Mouse (Mus musculus): ENCODE data around the gene Mcl1. TPM values are rescaled to one million over a fixed set of nuclear protein-coding genes. Genes with fewer than 3 reads are reported as not detected.

Mcl1 gene
- polyA plus RNA-seq, 1 experiment from 2014 or later = 52.2 TPM

DNA sequence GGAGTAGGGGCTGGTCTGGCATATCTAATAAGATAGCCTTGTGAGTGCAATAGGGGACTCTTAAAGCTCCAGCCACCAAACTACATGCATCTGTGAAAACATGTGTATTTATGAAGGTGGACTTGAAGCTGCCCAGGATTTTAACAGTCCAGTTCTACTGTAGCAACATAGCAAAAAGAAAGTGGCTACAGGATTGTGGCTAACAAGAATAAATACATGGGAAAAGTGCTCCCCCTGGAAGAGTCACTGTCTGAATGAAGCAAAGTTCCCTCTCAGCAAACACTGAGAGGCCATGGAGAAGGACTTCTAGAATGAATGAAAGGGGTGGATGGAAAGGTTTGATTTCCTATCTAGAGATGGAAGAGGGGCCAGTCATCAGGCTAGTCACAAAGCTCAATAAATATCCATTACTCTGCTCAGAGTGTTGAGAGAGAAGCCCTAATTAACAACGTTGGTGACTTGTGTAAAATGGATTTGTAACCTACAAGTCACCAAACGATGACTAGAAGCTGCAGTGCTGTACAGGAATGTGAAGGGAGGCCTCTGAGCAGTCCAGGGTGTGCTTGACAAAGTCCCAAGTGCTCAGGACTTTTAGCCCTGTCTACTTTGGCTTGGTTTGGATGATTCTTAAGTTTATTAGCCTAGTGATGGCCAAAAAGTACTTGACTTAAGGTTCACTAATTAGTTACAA, 2.3 kb downstream of the Mcl1 start:
- H3K4me3 ChIP-seq (ENCODE audit: low read depth, low read length) = peak overlapping the region; percentile 97
- no peak for DNase-seq (ENCODE audit: low spot score)
- 27% methylated on average over 2 of the region's 2 CpGs for WGBS
- ATAC-seq (replicated peaks; ENCODE audit: low FRiP score) = no peak
- peaks cover 56% of the 10 kb centered on the region for H3K4me1 ChIP-seq (replicated peaks; ENCODE audit: control insufficient read depth, insufficient read depth, low read length)
- no peaks in the 10 kb centered on the region for H3K27me3 ChIP-seq (replicated peaks; ENCODE audit: control insufficient read depth, insufficient read depth, low read length)
- H3K4me2 ChIP-seq = peak overlapping the region; percentile 88
- peak overlapping the region; percentile 93; the same call in 1 of the 2 replicates for H3K27ac ChIP-seq (ENCODE audit: low read depth, low read length)
- H3K9me3 ChIP-seq (ENCODE audit: control insufficient read depth, low read length) = no peaks in the 10 kb centered on the region
- peaks cover 33% of the 10 kb centered on the region for H3K36me3 ChIP-seq (ENCODE audit: control insufficient read depth, insufficient read depth, low read length)
- peak overlapping the region; percentile 100 for H3K9ac ChIP-seq (ENCODE audit: low read depth, low read length)

DNA sequence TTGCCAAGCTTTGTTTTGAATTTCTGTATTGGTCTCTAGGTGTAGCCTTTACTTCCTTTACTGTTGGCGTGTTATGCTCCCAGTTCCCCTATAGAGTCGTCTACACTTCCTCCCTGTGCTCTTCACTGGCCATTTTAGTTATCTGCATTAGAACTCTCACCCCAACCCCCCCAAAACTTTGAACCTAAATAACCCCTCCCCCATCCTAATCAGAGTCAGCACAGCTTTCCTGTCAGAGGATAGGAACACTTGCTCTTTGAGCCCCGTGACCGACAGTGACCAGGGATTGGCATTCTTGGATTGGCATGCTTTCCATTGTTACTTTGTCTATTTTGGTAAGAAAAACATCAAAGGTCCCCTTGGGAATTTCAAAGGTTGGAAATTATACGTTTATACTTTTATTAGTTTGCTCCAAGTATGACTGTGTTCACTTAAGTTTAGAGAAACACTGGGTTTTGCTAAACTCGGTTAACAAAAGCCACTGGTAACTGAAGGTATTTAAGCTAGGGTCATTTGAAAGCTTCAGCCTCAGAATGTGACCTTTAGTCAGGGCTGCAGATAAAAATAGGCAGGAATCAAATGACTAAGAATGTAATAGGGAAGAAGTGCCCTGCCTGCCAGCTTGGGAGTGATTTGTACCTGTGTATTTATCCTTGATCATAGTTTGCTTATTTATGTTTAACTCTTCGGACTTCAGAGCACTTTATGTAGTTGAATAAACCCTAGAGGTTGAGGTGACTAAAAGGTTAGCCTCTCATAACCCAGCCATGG, 3.5 kb downstream of the Mcl1 start:
- Histone ChIP-seq H3K4me1 (replicated peaks; ENCODE audit: control insufficient read depth, insufficient read depth, low read length) (peaks cover 68% of the 10 kb centered on the region), H3K27me3 (replicated peaks; ENCODE audit: control insufficient read depth, insufficient read depth, low read length) (no peaks in the 10 kb centered on the region), H3K27ac (ENCODE audit: low read depth, low read length) (peak overlapping the region; percentile 6), H3K4me2 (peak overlapping the region; percentile 88), H3K36me3 (ENCODE audit: control insufficient read depth, insufficient read depth, low read length) (peaks cover 33% of the 10 kb centered on the region), H3K9ac (ENCODE audit: low read depth, low read length) (no peak overlapping the region), H3K4me3 (ENCODE audit: low read depth, low read length) (peak overlapping the region; percentile 22), H3K9me3 (ENCODE audit: control insufficient read depth, low read length) (no peaks in the 10 kb centered on the region)
- no peak for DNase-seq (ENCODE audit: low spot score)
- no peak for ATAC-seq (replicated peaks; ENCODE audit: low FRiP score)
- 26% methylated on average over 7 of the region's 7 CpGs for WGBS

DNA sequence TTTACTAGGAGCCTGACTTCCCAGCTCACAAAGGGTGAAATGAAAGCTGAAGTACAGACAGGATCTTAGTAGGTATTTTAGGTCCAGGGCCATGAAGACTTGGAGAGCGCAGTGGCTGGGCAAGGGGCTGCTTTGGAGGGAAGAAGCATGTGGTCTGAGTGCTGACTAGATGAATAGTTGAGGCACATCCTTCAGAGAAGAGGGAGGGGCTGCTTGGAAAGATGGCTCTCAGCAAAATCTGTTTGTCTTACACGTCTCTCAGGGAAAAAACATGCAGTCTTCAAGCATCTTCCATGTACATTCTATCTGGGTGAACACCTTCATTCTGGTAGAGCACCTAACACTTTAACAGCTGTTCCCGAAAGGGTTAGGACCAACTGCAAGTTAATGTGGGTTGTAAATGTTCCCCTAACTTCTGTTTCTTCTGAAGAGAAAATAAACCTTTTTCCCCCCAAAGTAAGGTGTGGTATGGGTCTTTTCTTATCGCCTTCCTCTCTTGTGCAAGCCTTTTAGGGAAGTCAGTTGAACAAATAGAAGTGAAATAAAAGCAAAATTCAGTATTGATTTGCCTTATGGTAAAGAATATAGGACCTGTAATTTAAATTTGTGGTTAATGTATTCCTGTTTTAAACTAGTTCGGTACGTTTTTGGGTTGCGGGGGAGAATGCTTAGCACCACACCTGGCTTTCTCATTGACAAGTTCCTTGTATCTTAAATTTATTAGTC, 4.3 kb downstream of the Mcl1 start:
- no peak for DNase-seq (ENCODE audit: low spot score)
- peaks cover 33% of the 10 kb centered on the region for H3K36me3 ChIP-seq (ENCODE audit: control insufficient read depth, insufficient read depth, low read length)
- no peak for ATAC-seq (replicated peaks; ENCODE audit: low FRiP score)
- peak overlapping the region; percentile 88 for H3K4me2 ChIP-seq
- no peaks in the 10 kb centered on the region for H3K27me3 ChIP-seq (replicated peaks; ENCODE audit: control insufficient read depth, insufficient read depth, low read length)
- peak overlapping the region; percentile 6 for H3K27ac ChIP-seq (ENCODE audit: low read depth, low read length)
- peaks cover 72% of the 10 kb centered on the region for H3K4me1 ChIP-seq (replicated peaks; ENCODE audit: control insufficient read depth, insufficient read depth, low read length)
- H3K9ac ChIP-seq (ENCODE audit: low read depth, low read length) = no peak overlapping the region
- H3K9me3 ChIP-seq (ENCODE audit: control insufficient read depth, low read length) = no peaks in the 10 kb centered on the region
- WGBS = 74% methylated on average over 7 of the region's 7 CpGs
- H3K4me3 ChIP-seq (ENCODE audit: low read depth, low read length) = peak overlapping the region; percentile 22; the same call in 1 of the 2 replicates

DNA sequence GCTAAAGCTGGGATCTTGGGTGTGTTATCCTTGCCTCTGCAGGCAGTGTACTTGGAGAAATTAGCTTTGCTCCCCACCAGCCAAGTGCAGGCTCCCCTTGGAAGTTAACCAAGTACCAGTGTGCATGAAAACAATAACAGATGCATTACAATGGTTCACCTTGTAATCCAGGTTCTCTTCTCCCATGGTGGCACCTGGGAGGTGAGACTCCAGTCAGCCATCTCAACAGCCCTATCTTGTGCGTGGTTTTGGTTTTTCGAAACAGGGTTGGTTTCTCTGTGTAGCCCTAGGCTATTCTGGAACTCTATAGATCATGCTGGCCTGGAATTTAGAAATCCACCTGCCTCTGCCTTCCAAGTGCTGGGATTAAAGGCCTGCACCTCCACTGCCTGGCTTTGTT, 4.9 kb downstream of the Mcl1 start:
- Histone ChIP-seq H3K27ac (ENCODE audit: low read depth, low read length) (0 out of 2 replicates have a peak overlapping the region, but pooled peaks have one; percentile 22), H3K4me1 (replicated peaks; ENCODE audit: control insufficient read depth, insufficient read depth, low read length) (peaks cover 78% of the 10 kb centered on the region), H3K9ac (ENCODE audit: low read depth, low read length) (no peak overlapping the region), H3K27me3 (replicated peaks; ENCODE audit: control insufficient read depth, insufficient read depth, low read length) (no peaks in the 10 kb centered on the region), H3K4me2 (peak overlapping the region; percentile 22), H3K4me3 (ENCODE audit: low read depth, low read length) (no peak overlapping the region), H3K36me3 (ENCODE audit: control insufficient read depth, insufficient read depth, low read length) (peaks cover 34% of the 10 kb centered on the region), H3K9me3 (ENCODE audit: control insufficient read depth, low read length) (no peaks in the 10 kb centered on the region)
- WGBS = 84% methylated on average over 2 of the region's 2 CpGs
- DNase-seq (ENCODE audit: low spot score) (no peak), ATAC-seq (replicated peaks; ENCODE audit: low FRiP score) (no peak)

DNA sequence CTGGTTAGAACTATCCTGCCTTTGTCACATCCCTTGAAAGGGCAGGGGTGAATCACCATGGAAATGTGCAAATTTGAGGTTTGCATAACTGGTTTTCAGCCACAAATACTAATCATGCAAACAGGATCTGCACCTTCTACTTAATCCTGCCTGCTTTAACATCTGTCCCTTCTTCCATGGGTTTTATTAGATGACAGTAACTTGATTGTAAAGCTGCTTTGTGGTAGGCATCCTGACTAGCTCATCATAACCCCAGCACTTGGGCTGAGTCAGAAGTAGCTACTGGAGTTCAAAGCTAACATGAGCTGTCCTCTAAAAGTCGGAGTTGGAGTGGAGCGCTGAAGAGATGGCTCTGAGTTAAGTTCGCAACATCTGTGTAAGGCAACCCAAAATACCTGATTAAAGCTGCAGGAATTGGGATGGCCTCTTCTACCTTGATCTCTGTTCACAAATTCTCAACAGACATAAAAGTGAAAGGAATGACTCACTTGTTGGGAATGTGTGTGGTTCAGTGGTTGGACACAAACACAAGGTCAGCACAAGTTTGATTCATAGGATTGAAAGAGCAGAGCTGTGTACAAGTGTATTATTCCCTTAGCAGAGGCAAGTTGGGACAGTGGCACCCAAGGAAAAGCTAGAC, 5.5 kb downstream of the Mcl1 start:
- Histone ChIP-seq H3K4me2 (peak overlapping the region; percentile 22), H3K4me3 (ENCODE audit: low read depth, low read length) (no peak overlapping the region), H3K9me3 (ENCODE audit: control insufficient read depth, low read length) (no peaks in the 10 kb centered on the region), H3K27ac (ENCODE audit: low read depth, low read length) (peak overlapping the region; percentile 22; the same call in 1 of the 2 replicates), H3K27me3 (replicated peaks; ENCODE audit: control insufficient read depth, insufficient read depth, low read length) (no peaks in the 10 kb centered on the region), H3K36me3 (ENCODE audit: control insufficient read depth, insufficient read depth, low read length) (peaks cover 36% of the 10 kb centered on the region), H3K4me1 (replicated peaks; ENCODE audit: control insufficient read depth, insufficient read depth, low read length) (peaks cover 80% of the 10 kb centered on the region), H3K9ac (ENCODE audit: low read depth, low read length) (no peak overlapping the region)
- no peak for DNase-seq (ENCODE audit: low spot score)
- WGBS = 83% methylated on average over 3 of the region's 3 CpGs
- ATAC-seq (replicated peaks; ENCODE audit: low FRiP score) = no peak

DNA sequence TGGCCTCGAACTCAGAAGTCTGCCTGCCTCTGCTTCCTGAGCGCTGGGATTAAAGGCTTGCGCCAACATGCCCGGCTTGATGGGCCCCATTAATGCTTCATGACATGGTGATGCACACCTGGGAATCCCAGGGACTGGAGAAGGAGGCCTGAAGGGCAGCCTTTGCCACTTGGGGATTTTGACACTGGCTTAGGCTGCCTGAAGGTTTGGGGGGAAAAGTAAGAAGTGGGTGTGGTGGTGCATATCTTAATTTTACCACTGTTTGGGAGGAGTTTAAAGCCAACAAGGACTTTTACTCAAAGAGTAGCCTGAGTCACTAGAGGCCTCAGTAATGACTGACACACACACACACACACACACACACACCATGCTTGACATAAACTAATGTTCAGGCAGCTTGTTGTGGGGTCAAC, 6.4 kb downstream of the Mcl1 start:
- Histone ChIP-seq H3K27me3 (replicated peaks; ENCODE audit: control insufficient read depth, insufficient read depth, low read length) (no peaks in the 10 kb centered on the region), H3K9ac (ENCODE audit: low read depth, low read length) (peak overlapping the region; percentile 13; the same call in 1 of the 2 replicates), H3K4me3 (ENCODE audit: low read depth, low read length) (no peak overlapping the region), H3K9me3 (ENCODE audit: control insufficient read depth, low read length) (no peaks in the 10 kb centered on the region), H3K27ac (ENCODE audit: low read depth, low read length) (peak overlapping the region; percentile 76), H3K4me2 (peak overlapping the region; percentile 39), H3K36me3 (ENCODE audit: control insufficient read depth, insufficient read depth, low read length) (peaks cover 39% of the 10 kb centered on the region), H3K4me1 (replicated peaks; ENCODE audit: control insufficient read depth, insufficient read depth, low read length) (peaks cover 80% of the 10 kb centered on the region)
- WGBS = 86% methylated on average over 4 of the region's 4 CpGs
- DNase-seq (ENCODE audit: low spot score) (no peak), ATAC-seq (replicated peaks; ENCODE audit: low FRiP score) (0 out of 2 replicates have a peak, but pooled peaks have one; percentile 19)

DNA sequence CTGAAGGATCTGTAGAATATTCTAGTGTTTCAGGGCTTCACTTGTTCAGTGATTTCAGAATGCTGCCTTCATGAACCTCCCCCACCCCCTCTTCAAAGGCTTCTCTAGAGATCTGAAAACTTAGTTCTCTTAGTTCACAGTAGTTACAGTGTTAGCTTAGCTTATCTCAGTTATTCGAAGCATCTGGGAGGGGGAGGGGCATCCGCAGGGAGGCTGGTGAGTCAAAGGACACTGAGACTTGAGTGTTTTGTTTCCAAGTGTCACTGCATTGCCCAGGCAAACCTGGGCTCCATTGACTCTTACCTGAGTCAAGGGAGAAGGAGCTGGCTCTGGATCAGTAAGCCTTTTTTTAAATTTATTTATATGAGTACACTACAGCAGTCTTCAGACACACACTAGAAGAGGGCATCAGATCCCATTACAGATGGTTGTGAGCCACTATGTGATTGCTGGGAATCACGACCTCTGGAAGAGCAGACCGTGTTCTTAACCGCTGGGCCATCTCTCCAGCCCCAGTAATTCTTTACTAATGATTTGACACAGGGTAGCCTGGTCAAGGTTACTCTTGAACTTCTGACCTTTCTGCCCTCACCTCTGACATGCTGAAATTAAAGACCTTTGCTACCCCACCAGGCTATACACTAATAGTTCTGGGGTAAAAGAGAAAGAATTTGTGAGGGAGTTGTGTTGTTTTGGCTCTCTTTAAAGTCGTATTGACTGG, 7.7 kb downstream of the Mcl1 start:
- ATAC-seq (replicated peaks; ENCODE audit: low FRiP score) (peak; percentile 76), DNase-seq (ENCODE audit: low spot score) (peak; percentile 76)
- Histone ChIP-seq H3K9me3 (ENCODE audit: control insufficient read depth, low read length) (no peaks in the 10 kb centered on the region), H3K4me2 (peak overlapping the region; percentile 41), H3K4me1 (replicated peaks; ENCODE audit: control insufficient read depth, insufficient read depth, low read length) (peaks cover 71% of the 10 kb centered on the region), H3K9ac (ENCODE audit: low read depth, low read length) (0 out of 2 replicates have a peak overlapping the region, but pooled peaks have one; percentile 34), H3K27me3 (replicated peaks; ENCODE audit: control insufficient read depth, insufficient read depth, low read length) (no peaks in the 10 kb centered on the region), H3K27ac (ENCODE audit: low read depth, low read length) (peak overlapping the region; percentile 76), H3K36me3 (ENCODE audit: control insufficient read depth, insufficient read depth, low read length) (peaks cover 30% of the 10 kb centered on the region), H3K4me3 (ENCODE audit: low read depth, low read length) (no peak overlapping the region)
- WGBS = 33% methylated on average over 6 of the region's 6 CpGs

Measured in liver, embryonic 11.5 days (tissue).